Mouse (Mus musculus) lung, postnatal 10 days (tissue): Measurements from ENCODE around the gene Mettl9.

Experiments
- DNase-seq: peaks from one replicate; pipeline ENCODE4 v3.0.0; 2021

The Mettl9 gene

GRCm38 (mm10) chr7:121111321-121111720 is 77.1 kb downstream of the Mettl9 start:
- DNase-seq: no peak

- DNase-seq: no peak
Observed at GRCm38 (mm10) chr7:121111762-121112161, 77.5 kb downstream of the Mettl9 start.

DNA sequence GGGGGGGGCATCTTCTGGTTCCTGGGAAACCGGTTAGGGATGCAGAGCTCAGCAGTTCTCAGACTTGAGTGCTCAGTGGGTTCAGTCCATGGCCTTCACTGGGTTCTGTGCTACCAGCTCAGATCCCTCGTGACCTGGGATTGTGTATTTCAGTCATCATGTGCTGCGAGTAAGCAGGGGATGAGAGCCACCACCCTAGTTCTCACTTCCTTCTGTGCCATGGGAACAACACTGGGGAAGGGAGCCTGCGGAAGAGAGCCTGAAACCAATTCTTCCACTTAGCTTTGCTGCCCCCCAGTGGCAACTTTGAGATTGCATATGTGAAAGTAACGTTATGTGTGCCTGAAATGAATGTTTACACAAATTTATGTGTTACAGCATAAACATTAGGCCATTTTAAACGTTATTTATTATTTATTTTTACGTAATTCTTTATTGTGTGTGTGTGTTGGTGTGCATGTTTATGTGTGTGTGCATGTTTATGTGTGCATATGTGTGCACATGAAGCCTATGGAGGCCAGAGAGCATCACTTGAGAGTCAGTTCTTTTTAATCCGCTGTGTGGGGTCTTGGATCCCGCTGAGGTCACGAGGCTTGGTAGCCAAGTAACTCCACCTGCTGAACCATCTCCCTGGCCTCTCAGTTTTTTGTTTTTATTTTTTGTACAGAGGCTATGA is 86.0 kb downstream of the Mettl9 start:
- DNase-seq: peak; percentile 90
